Mouse (Mus musculus) forebrain, embryonic 13.5 days (tissue): ENCODE measurements around the gene Nxpe4. TPM values are rescaled to one million over a fixed set of nuclear protein-coding genes. Genes with fewer than 3 reads are reported as not detected.

Source experiments
- ATAC-seq: fragments of 200-750 bp; cut with Nextera tagmentation; 2 replicates; pipeline ENCODE4 v1.8.0; 2017
- H3K27ac ChIP-seq: fragments of 300-500 bp; sonication (generic); 2 replicates; pipeline ENCODE4 v1.5.1; 2015; ENCODE audit warnings: inconsistent platforms, mild to moderate bottlenecking, moderate library complexity
- H3K27me3 ChIP-seq: fragments of 300-500 bp; sonication (generic); 2 replicates; pipeline ENCODE4 v1.6.1; 2015; ENCODE audit warnings: mild to moderate bottlenecking, inconsistent platforms
- H3K36me3 ChIP-seq: fragments of 300-500 bp; sonication (generic); 2 replicates; pipeline ENCODE4 v1.6.1; 2015; ENCODE audit warnings: mild to moderate bottlenecking, inconsistent platforms; ENCODE audit not compliant: poor library complexity, severe bottlenecking
- H3K4me1 ChIP-seq: fragments of 300-500 bp; sonication (generic); 2 replicates; pipeline ENCODE4 v1.6.1; 2015; ENCODE audit warnings: inconsistent platforms
- H3K4me2 ChIP-seq: fragments of 300-500 bp; sonication (generic); 2 replicates; pipeline ENCODE4 v1.6.1; 2015; ENCODE audit warnings: inconsistent platforms, mild to moderate bottlenecking, moderate library complexity
- H3K4me3 ChIP-seq: fragments of 300-500 bp; sonication (generic); 2 replicates; pipeline ENCODE4 v1.5.1; 2015; ENCODE audit warnings: mild to moderate bottlenecking, inconsistent platforms
- H3K9ac ChIP-seq: fragments of 300-500 bp; sonication (generic); 2 replicates; pipeline ENCODE4 v1.6.1; 2015; ENCODE audit warnings: mild to moderate bottlenecking, inconsistent platforms
- H3K9me3 ChIP-seq: fragments of 300-500 bp; sonication (generic); replicated peaks from 2 replicates; pipeline ENCODE4 v1.6.1; 2016; ENCODE audit warnings: inconsistent platforms
- WGBS: fragments of 180-500 bp; shearing (Covaris S2); methylation state at CpG from one replicate; pipeline ENCODE4 v1.1.7; 2015; 5-methylcytosine and 5-hydroxymethylcytosine counted together
- polyA plus RNA-seq: library from polyadenylated mRNA; unstranded; fragments of >200 nt; fragmentation: Nextera tagmentation; extraction: Ambion mirVana; gene quantifications from 2 replicates; pipeline ENCODE4 v1.2.1, GENCODE M21; 2015

Nxpe4 gene
- polyA plus RNA-seq, 1 experiment from 2014 or later = 5.5 TPM

- H3K4me2 ChIP-seq = no peak overlapping the region
- WGBS = 94% methylated on average over 2 of the region's 2 CpGs
Measured at GRCm38 (mm10) chr9:48421029-48421428, 259.2 kb downstream of the Nxpe4 start.

GRCm38 (mm10) chr9:48421561-48421960 is 259.7 kb downstream of the Nxpe4 start:
- Histone ChIP-seq H3K36me3 (no peaks in the 10 kb centered on the region), H3K9ac (no peak overlapping the region), H3K27me3 (no peaks in the 10 kb centered on the region), H3K4me3 (no peak overlapping the region), H3K4me1 (no peaks in the 10 kb centered on the region), H3K4me2 (no peak overlapping the region), H3K9me3 (no peaks in the 10 kb centered on the region), H3K27ac (no peak overlapping the region)
- ATAC-seq = no peak
- WGBS = 82% methylated on average over 2 of the region's 2 CpGs

More at GRCm38 (mm10) chr9:48421029-48421428, 259.2 kb downstream of the Nxpe4 start:
- H3K27me3 ChIP-seq = no peaks in the 10 kb centered on the region
- no peak overlapping the region for H3K9ac ChIP-seq
- H3K36me3 ChIP-seq = no peaks in the 10 kb centered on the region
- H3K27ac ChIP-seq = no peak overlapping the region
- no peak overlapping the region for H3K4me3 ChIP-seq
- ATAC-seq = no peak
- H3K9me3 ChIP-seq = no peaks in the 10 kb centered on the region
- no peaks in the 10 kb centered on the region for H3K4me1 ChIP-seq

GRCm38 (mm10) chr9:48422382-48422781 is 260.6 kb downstream of the Nxpe4 start:
- Histone ChIP-seq H3K4me3 (no peak overlapping the region), H3K36me3 (no peaks in the 10 kb centered on the region), H3K27ac (no peak overlapping the region), H3K4me2 (no peak overlapping the region), H3K9me3 (no peaks in the 10 kb centered on the region), H3K27me3 (no peaks in the 10 kb centered on the region), H3K9ac (no peak overlapping the region), H3K4me1 (no peaks in the 10 kb centered on the region)
- 82% methylated on average over 8 of the region's 8 CpGs for WGBS
- no peak for ATAC-seq

- Histone ChIP-seq H3K27ac (no peak overlapping the region), H3K9ac (no peak overlapping the region), H3K4me1 (no peaks in the 10 kb centered on the region), H3K27me3 (no peaks in the 10 kb centered on the region), H3K4me3 (no peak overlapping the region), H3K36me3 (no peaks in the 10 kb centered on the region), H3K4me2 (no peak overlapping the region), H3K9me3 (no peaks in the 10 kb centered on the region)
- ATAC-seq = no peak
- 48% methylated on average over 1 of the region's 1 CpGs for WGBS
Measured at GRCm38 (mm10) chr9:48423256-48423655, 261.4 kb downstream of the Nxpe4 start.

GRCm38 (mm10) chr9:48427176-48427575 is 265.4 kb downstream of the Nxpe4 start:
- 91% methylated on average over 7 of the region's 7 CpGs for WGBS
- no peak for ATAC-seq

GRCm38 (mm10) chr9:48432449-48432848 is 270.6 kb downstream of the Nxpe4 start:
- H3K4me1 ChIP-seq = no peaks in the 10 kb centered on the region
- H3K27me3 ChIP-seq = no peaks in the 10 kb centered on the region
- H3K4me3 ChIP-seq = no peak overlapping the region
- H3K27ac ChIP-seq = no peak overlapping the region
- no peaks in the 10 kb centered on the region for H3K9me3 ChIP-seq
- 88% methylated on average over 8 of the region's 8 CpGs for WGBS
- no peaks in the 10 kb centered on the region for H3K36me3 ChIP-seq
- no peak overlapping the region for H3K4me2 ChIP-seq
- H3K9ac ChIP-seq = no peak overlapping the region
- ATAC-seq = no peak

More at GRCm38 (mm10) chr9:48427176-48427575, 265.4 kb downstream of the Nxpe4 start:
- Histone ChIP-seq H3K36me3 (no peaks in the 10 kb centered on the region), H3K4me2 (no peak overlapping the region), H3K9ac (no peak overlapping the region), H3K9me3 (no peaks in the 10 kb centered on the region), H3K4me1 (no peaks in the 10 kb centered on the region), H3K27ac (no peak overlapping the region), H3K27me3 (no peaks in the 10 kb centered on the region), H3K4me3 (no peak overlapping the region)

- no peaks in the 10 kb centered on the region for H3K36me3 ChIP-seq
- 83% methylated on average over 1 of the region's 1 CpGs for WGBS
- no peak overlapping the region for H3K4me2 ChIP-seq
- no peaks in the 10 kb centered on the region for H3K9me3 ChIP-seq
- H3K27ac ChIP-seq = no peak overlapping the region
- no peak overlapping the region for H3K9ac ChIP-seq
- H3K4me1 ChIP-seq = no peaks in the 10 kb centered on the region
- H3K27me3 ChIP-seq = no peaks in the 10 kb centered on the region
- ATAC-seq = no peak
- H3K4me3 ChIP-seq = no peak overlapping the region
Measured at GRCm38 (mm10) chr9:48443873-48444272, 282.1 kb downstream of the Nxpe4 start.

- Histone ChIP-seq H3K27me3 (no peaks in the 10 kb centered on the region), H3K4me3 (no peak overlapping the region), H3K9ac (no peak overlapping the region), H3K4me2 (no peak overlapping the region), H3K4me1 (no peaks in the 10 kb centered on the region), H3K36me3 (no peaks in the 10 kb centered on the region), H3K9me3 (no peaks in the 10 kb centered on the region), H3K27ac (no peak overlapping the region)
- ATAC-seq = no peak
- WGBS = 92% methylated on average over 2 of the region's 2 CpGs
Measured at GRCm38 (mm10) chr9:48444821-48445220, 283.0 kb downstream of the Nxpe4 start.

- H3K27me3 ChIP-seq = no peaks in the 10 kb centered on the region
- no peak overlapping the region for H3K27ac ChIP-seq
- no peaks in the 10 kb centered on the region for H3K4me1 ChIP-seq
- no peak overlapping the region for H3K9ac ChIP-seq
- WGBS = 47% methylated on average over 5 of the region's 5 CpGs
- H3K4me3 ChIP-seq = no peak overlapping the region
- no peaks in the 10 kb centered on the region for H3K36me3 ChIP-seq
- H3K9me3 ChIP-seq = no peaks in the 10 kb centered on the region
- no peak for ATAC-seq
- H3K4me2 ChIP-seq = no peak overlapping the region
Measured at GRCm38 (mm10) chr9:48447783-48448209, 286.0 kb downstream of the Nxpe4 start.

Other genes starting within 250 kb of the Nxpe4 start
- 0.42 and 0.44 TPM in 2 replicates for gene Nxpe2, start 191.4 kb downstream of the Nxpe4 start, polyA plus RNA-seq